Mouse (Mus musculus) retina, adult 2 months (tissue): Measurements from ENCODE around the gene Ghsr.

Experiments used
- DNase-seq: peaks from one replicate; pipeline ENCODE4 v3.0.0-alpha.2; 2012; ENCODE audit warnings: low read depth, low spot score

The Ghsr gene

GRCm38 (mm10) chr3:27408564-27408963 lies 37.4 kb downstream of the Ghsr start:
- DNase-seq, result no peak

- DNase-seq, result no peak
These were observed 40.1 kb downstream of the Ghsr start for GRCm38 (mm10) chr3:27411286-27411685.

GRCm38 (mm10) chr3:27413566-27413965 lies 42.4 kb downstream of the Ghsr start:
- no peak for DNase-seq

- DNase-seq, result no peak
These were observed 45.6 kb downstream of the Ghsr start for GRCm38 (mm10) chr3:27416786-27417185.

GRCm38 (mm10) chr3:27418602-27419001 lies 47.5 kb downstream of the Ghsr start:
- DNase-seq, result no peak

GRCm38 (mm10) chr3:27421980-27422379 lies 50.8 kb downstream of the Ghsr start:
- no peak for DNase-seq

GRCm38 (mm10) chr3:27422521-27422920 lies 51.4 kb downstream of the Ghsr start:
- no peak for DNase-seq

GRCm38 (mm10) chr3:27424049-27424667 lies 53.0 kb downstream of the Ghsr start:
- DNase-seq, result no peak

GRCm38 (mm10) chr3:27427406-27427805 lies 56.3 kb downstream of the Ghsr start:
- no peak for DNase-seq
